Mouse (Mus musculus): ENCODE measurements around the gene 4931414P19Rik. TPM values are rescaled to one million over a fixed set of nuclear protein-coding genes. Genes with fewer than 3 reads are reported as not detected.

Gene 4931414P19Rik
- total RNA-seq, 1 experiment, result 4.8 TPM

DNA sequence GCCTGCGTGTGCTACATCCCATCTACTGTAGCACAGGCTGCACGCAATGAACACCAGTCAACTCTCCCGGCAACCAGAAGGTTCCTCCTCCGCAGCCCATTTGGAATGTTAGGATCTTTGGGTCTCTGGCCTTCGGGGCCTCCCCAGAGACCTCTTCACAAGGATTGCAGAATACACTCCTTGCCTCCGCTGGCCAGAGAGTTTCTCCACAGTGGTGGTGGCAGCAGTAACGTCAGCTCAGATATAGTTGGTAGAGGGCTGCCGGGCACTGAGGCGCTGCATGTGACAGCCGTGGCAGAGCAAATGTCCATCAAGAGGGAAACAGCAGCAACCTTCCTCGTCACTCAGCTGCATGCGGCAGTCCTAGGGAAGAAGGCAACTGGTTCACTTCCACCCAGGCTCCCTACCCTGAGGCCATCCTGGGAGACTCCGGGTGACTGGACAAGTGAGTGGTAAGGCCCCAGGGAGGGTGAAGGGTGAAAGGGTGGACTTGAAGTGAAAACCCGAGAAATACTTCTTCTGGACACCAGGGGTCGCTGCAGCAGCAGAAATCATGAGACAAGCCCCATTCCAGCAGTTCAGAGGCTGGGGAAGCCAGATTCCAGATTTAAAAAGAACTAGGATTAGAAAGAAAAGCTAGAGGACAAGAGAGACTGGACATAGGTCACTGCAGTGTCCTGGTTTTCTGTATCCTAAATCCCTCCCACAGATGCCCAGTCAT lies 36.9 kb downstream of the 4931414P19Rik start:
- TF ChIP-seq CHD2 (IDR thresholded peaks at IDR 0.05; ENCODE audit: low read depth, low read length) (no peak), ZC3H11A (IDR thresholded peaks at IDR 0.05; ENCODE audit: borderline replicate concordance, low read depth, low read length) (no peak), ZNF384 (IDR thresholded peaks at IDR 0.05; ENCODE audit: low read depth, low read length) (no peak), MAFK (IDR thresholded peaks at IDR 0.05; ENCODE audit: insufficient read depth, low read depth, low read length) (no peak), HCFC1 (IDR thresholded peaks at IDR 0.05; ENCODE audit: borderline replicate concordance, insufficient read depth, low read length) (no peak)
- H3K4me1 ChIP-seq (ENCODE audit: control insufficient read depth in 2 of 2, insufficient read depth in 2 of 2, low read length in 2 of 2, poor library complexity in 1 of 2), result peaks cover 5 to 26% of the 10 kb centered on the region in 2 experiments
- no peak overlapping the region; the same call in 1 of the 2 replicates for H3K27ac ChIP-seq (ENCODE audit: insufficient read depth, low read depth, low read length, poor library complexity, severe bottlenecking)
- peak; percentile 82 for DNase-seq (ENCODE audit: low read depth, low spot score)
- peaks cover 53% of the 10 kb centered on the region for H3K36me3 ChIP-seq (ENCODE audit: control insufficient read depth, insufficient read depth, low read length, poor library complexity, severe bottlenecking)
- in situ Hi-C loops (cut with MboI; ENCODE audit: low sequenced_read_pairs in 2 of 2, unreplicated experiment in 2 of 2), result no loop called here
- H3K9ac ChIP-seq (ENCODE audit: insufficient read depth, low read depth, low read length, poor library complexity, severe bottlenecking), result no peak overlapping the region
- no peaks in the 10 kb centered on the region for H3K9me3 ChIP-seq (ENCODE audit: control insufficient read depth, insufficient read depth, low read depth, low read length)
- H3K4me3 ChIP-seq (ENCODE audit: insufficient read depth in 1 of 2, low read depth in 1 of 2, low read length in 2 of 2, poor library complexity in 1 of 2, severe bottlenecking in 1 of 2), result no peak overlapping the region

DNA sequence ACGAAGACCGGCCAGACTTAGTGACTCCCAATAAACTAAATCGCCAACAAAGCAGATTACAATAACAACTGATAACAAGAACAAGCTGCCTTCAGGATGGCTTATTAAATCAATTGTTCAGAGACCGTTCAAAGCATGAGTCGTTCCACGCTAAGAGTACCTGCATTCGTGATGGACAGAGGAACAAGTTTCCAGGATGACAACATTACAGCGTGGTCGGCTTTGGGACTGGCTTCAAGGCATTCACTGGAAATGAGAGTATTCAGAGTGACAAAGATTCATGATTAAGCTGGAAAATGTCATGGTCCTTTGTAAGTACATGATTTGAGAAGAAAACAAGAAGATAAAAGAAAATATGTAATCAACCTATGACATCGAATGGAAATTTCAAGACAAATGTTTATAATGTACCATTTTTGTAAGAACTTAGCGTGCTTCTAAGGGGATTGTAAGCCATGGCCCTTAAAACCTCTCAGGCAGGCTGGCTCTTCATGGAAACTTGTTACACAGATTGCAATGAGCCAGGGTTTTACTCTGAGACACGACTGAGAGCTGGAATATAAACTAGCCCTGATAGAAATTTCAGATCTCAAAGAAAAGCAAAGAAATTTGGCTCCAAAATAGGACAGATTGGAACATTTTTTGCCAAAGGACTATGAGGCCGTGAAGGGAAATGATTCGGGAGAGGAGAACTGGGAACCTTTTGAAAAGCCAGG lies 45.1 kb downstream of the 4931414P19Rik start:
- Histone ChIP-seq H3K9ac (ENCODE audit: insufficient read depth, low read depth, low read length, poor library complexity, severe bottlenecking) (no peak overlapping the region), H3K4me3 (ENCODE audit: insufficient read depth in 1 of 2, low read depth in 1 of 2, low read length in 2 of 2, poor library complexity in 1 of 2, severe bottlenecking in 1 of 2) (no peak overlapping the region), H3K27ac (ENCODE audit: insufficient read depth, low read depth, low read length, poor library complexity, severe bottlenecking) (no peak overlapping the region), H3K4me1 (ENCODE audit: control insufficient read depth in 2 of 2, insufficient read depth in 2 of 2, low read length in 2 of 2, poor library complexity in 1 of 2) (0 out of 4 replicates have a peak, but pooled peaks cover 0 to 2% of the 10 kb centered on the region in 2 experiments), H3K36me3 (ENCODE audit: control insufficient read depth, insufficient read depth, low read length, poor library complexity, severe bottlenecking) (no peaks in the 10 kb centered on the region; the same call in 1 of the 2 replicates), H3K9me3 (ENCODE audit: control insufficient read depth, insufficient read depth, low read depth, low read length) (no peaks in the 10 kb centered on the region)
- in situ Hi-C loops (cut with MboI; ENCODE audit: low sequenced_read_pairs in 2 of 2, unreplicated experiment in 2 of 2), result no loop called here
- TF ChIP-seq MAFK (IDR thresholded peaks at IDR 0.05; ENCODE audit: insufficient read depth, low read depth, low read length) (no peak), CHD2 (IDR thresholded peaks at IDR 0.05; ENCODE audit: low read depth, low read length) (no peak), ZNF384 (IDR thresholded peaks at IDR 0.05; ENCODE audit: low read depth, low read length) (no peak), ZC3H11A (IDR thresholded peaks at IDR 0.05; ENCODE audit: borderline replicate concordance, low read depth, low read length) (no peak), HCFC1 (IDR thresholded peaks at IDR 0.05; ENCODE audit: borderline replicate concordance, insufficient read depth, low read length) (no peak)
- no peak for DNase-seq (ENCODE audit: low read depth, low spot score)

DNA sequence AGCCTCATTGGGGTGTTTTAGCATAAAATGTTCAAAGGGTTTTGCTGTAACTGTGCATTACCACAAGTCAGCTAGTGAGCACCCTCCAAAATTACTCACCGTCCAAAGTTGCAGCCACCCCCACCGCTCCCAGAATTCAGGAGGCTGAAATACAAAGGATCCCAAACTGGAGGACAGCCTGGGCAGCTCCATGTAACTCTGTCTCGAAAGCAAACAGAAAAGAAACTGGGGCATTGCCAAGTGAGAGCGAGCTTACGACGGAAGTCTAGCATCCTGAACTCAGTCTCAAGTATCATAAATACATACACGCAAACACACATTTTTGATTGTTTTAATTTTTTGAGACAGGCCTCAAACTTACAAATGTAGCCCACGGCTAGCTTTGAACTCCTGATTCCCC lies 48.5 kb downstream of the 4931414P19Rik start:
- Histone ChIP-seq H3K36me3 (ENCODE audit: control insufficient read depth, insufficient read depth, low read length, poor library complexity, severe bottlenecking) (no peaks in the 10 kb centered on the region), H3K27ac (ENCODE audit: insufficient read depth, low read depth, low read length, poor library complexity, severe bottlenecking) (no peak overlapping the region), H3K4me3 (ENCODE audit: insufficient read depth in 1 of 2, low read depth in 1 of 2, low read length in 2 of 2, poor library complexity in 1 of 2, severe bottlenecking in 1 of 2) (no peak overlapping the region), H3K4me1 (ENCODE audit: control insufficient read depth in 2 of 2, insufficient read depth in 2 of 2, low read length in 2 of 2, poor library complexity in 1 of 2) (no peaks in the 10 kb centered on the region), H3K9ac (ENCODE audit: insufficient read depth, low read depth, low read length, poor library complexity, severe bottlenecking) (no peak overlapping the region), H3K9me3 (ENCODE audit: control insufficient read depth, insufficient read depth, low read depth, low read length) (peaks cover 2% of the 10 kb centered on the region; the same call in 1 of the 2 replicates)
- DNase-seq (ENCODE audit: low read depth, low spot score), result no peak
- in situ Hi-C loops (cut with MboI; ENCODE audit: low sequenced_read_pairs in 2 of 2, unreplicated experiment in 2 of 2), result no loop called here
- TF ChIP-seq CHD2 (IDR thresholded peaks at IDR 0.05; ENCODE audit: low read depth, low read length), result no peak
- no peak for TF ChIP-seq HCFC1 (IDR thresholded peaks at IDR 0.05; ENCODE audit: borderline replicate concordance, insufficient read depth, low read length)
- TF ChIP-seq MAFK (IDR thresholded peaks at IDR 0.05; ENCODE audit: insufficient read depth, low read depth, low read length), result no peak
- no peak for TF ChIP-seq ZC3H11A (IDR thresholded peaks at IDR 0.05; ENCODE audit: borderline replicate concordance, low read depth, low read length)
- TF ChIP-seq ZNF384 (IDR thresholded peaks at IDR 0.05; ENCODE audit: low read depth, low read length), result no peak

DNA sequence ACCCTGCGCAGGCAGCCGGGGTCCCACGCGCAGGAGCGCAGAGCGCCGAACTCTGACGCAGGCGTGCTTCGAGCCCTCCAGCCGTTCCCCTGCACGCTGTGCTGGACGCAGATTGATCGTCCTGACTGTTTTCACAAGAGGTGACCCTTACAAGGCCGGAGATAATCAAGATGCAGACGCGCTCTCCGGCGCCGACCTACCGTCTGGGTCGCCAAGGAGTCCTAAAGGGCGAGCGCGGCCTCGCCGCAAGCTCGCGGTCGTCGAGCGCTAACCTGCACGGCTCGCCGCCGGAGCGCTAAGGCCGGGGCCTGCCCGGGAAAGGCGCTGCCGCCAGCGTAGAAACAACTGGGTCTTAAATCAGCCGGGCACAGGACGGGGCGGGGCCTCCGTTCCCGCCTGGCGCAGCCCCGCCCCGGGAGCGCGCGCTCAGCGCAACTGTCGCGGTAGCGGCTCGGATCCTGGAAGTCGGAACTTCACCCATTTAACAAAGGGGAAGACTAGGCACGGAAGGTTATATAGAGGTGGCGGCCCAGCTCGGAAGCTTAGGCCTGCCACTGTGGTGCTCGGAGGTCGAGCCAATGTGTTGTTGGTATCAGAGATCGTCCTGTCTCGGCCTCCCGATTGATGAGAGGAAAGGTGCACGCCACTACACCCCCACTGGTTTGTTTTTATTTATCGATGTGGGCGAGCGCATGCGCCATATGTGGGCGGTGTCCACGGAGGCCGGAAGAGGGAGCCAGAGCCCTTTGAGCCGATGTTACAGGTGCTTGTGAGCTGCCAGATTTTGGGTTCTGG lies 51.6 kb downstream of the 4931414P19Rik start, which contains the start of gene Haus4:
TSS of gene Haus4 (minus strand) at position 642 of the 795 bp plus-strand sequence.
- Histone ChIP-seq H3K27ac (ENCODE audit: insufficient read depth, low read depth, low read length, poor library complexity, severe bottlenecking) (peak within 1 kb of the TSS; percentile 80), H3K4me1 (ENCODE audit: control insufficient read depth in 2 of 2, insufficient read depth in 2 of 2, low read length in 2 of 2, poor library complexity in 1 of 2) (no peaks in the 10 kb centered on the region), H3K9me3 (ENCODE audit: control insufficient read depth, insufficient read depth, low read depth, low read length) (peaks cover 15% of the 10 kb centered on the region), H3K9ac (ENCODE audit: insufficient read depth, low read depth, low read length, poor library complexity, severe bottlenecking) (peak within 1 kb of the TSS; percentile 91), H3K4me3 (ENCODE audit: insufficient read depth in 1 of 2, low read depth in 1 of 2, low read length in 2 of 2, poor library complexity in 1 of 2, severe bottlenecking in 1 of 2) (peak within 1 kb of the TSS; percentile 73 to 84), H3K36me3 (ENCODE audit: control insufficient read depth, insufficient read depth, low read length, poor library complexity, severe bottlenecking) (peaks cover 28% of the 10 kb centered on the region)
- in situ Hi-C loops (cut with MboI; ENCODE audit: low sequenced_read_pairs in 2 of 2, unreplicated experiment in 2 of 2), result no loop called here
- DNase-seq (ENCODE audit: low read depth, low spot score), result peak; percentile 87
- TF ChIP-seq CHD2 (IDR thresholded peaks at IDR 0.05; ENCODE audit: low read depth, low read length) (peak; percentile 89), ZC3H11A (IDR thresholded peaks at IDR 0.05; ENCODE audit: borderline replicate concordance, low read depth, low read length) (no peak)
